Mouse (Mus musculus) ES-E14 (cell line): ENCODE results near the gene Smyd5. TPM values are rescaled to one million over a fixed set of nuclear protein-coding genes. Genes with fewer than 3 reads are reported as not detected.
A peak's percentile ranks its signal among the peaks of the same experiment; 100 is the strongest.

Experiments used
- DNase-seq: peaks from one replicate; pipeline ENCODE4 v3.0.0-alpha.2; 2013; ENCODE audit warnings: low read depth, low spot score
- H3K27ac ChIP-seq: 2 replicates; pipeline ENCODE4 v1.5.1; 2012; ENCODE audit warnings: low read depth, mild to moderate bottlenecking, low read length, moderate library complexity, mixed read lengths; ENCODE audit not compliant: poor library complexity, insufficient read depth, severe bottlenecking
- H3K36me3 ChIP-seq: 2 replicates; pipeline ENCODE4 v1.6.1; 2012; ENCODE audit warnings: mild to moderate bottlenecking, low read length, moderate library complexity, mixed read lengths; ENCODE audit not compliant: control insufficient read depth, poor library complexity, insufficient read depth, severe bottlenecking
- H3K4me1 ChIP-seq, 2 experiments: fragments of 150-350 bp in 1 of 2; sonication (generic) in 1 of 2; 2 replicates each; pipeline ENCODE4 v1.6.1; 2012; ENCODE audit warnings: low read length in 2 of 2, mild to moderate bottlenecking in 1 of 2, mixed read lengths in 1 of 2; ENCODE audit not compliant: control insufficient read depth in 2 of 2, insufficient read depth in 2 of 2, poor library complexity in 1 of 2
- H3K4me3 ChIP-seq, 2 experiments: fragments of 150-350 bp in 1 of 2; sonication (generic) in 1 of 2; 2 replicates each; pipeline ENCODE4 v1.5.1; 2012; ENCODE audit warnings: low read length in 2 of 2, low read depth in 1 of 2, mild to moderate bottlenecking in 1 of 2, mixed read lengths in 1 of 2; ENCODE audit not compliant: insufficient read depth in 1 of 2, poor library complexity in 1 of 2, severe bottlenecking in 1 of 2
- H3K9ac ChIP-seq: 2 replicates; pipeline ENCODE4 v1.6.1; 2012; ENCODE audit warnings: low read depth, mild to moderate bottlenecking, low read length, mixed read lengths; ENCODE audit not compliant: poor library complexity, insufficient read depth, severe bottlenecking
- H3K9me3 ChIP-seq: fragments of 150-350 bp; sonication (generic); 2 replicates; pipeline ENCODE4 v1.6.1; 2012; ENCODE audit warnings: low read depth, mild to moderate bottlenecking, low read length; ENCODE audit not compliant: control insufficient read depth, insufficient read depth
- CHD2 ChIP-seq: IDR thresholded peaks from 2 replicates; pipeline ENCODE4 v1.6.1; 2014; ENCODE audit warnings: mild to moderate bottlenecking, low read depth, low read length, inconsistent platforms
- HCFC1 ChIP-seq: IDR thresholded peaks from 2 replicates; pipeline ENCODE4 v1.6.1; 2012; ENCODE audit warnings: low read length, inconsistent platforms, borderline replicate concordance; ENCODE audit not compliant: insufficient read depth
- MAFK ChIP-seq: IDR thresholded peaks from 2 replicates; pipeline ENCODE4 v1.6.1; 2014; ENCODE audit warnings: mild to moderate bottlenecking, low read depth, low read length, inconsistent platforms; ENCODE audit not compliant: insufficient read depth
- ZC3H11A ChIP-seq: IDR thresholded peaks from 2 replicates; pipeline ENCODE4 v1.6.1; 2012; ENCODE audit warnings: low read depth, mild to moderate bottlenecking, inconsistent platforms, low read length, borderline replicate concordance
- ZNF384 ChIP-seq: IDR thresholded peaks from 2 replicates; pipeline ENCODE4 v1.6.1; 2012; ENCODE audit warnings: low read depth, low read length, inconsistent platforms
- in situ Hi-C, 2 experiments: fragments of 600-800 bp; cut with MboI; formaldehyde crosslinking; loops; one replicate each; pipeline ENCODE4 v1.15.1; 2025; ENCODE audit warnings: low sequenced_read_pairs in 2 of 2, inconsistent platforms in 1 of 2; ENCODE audit not compliant: unreplicated experiment in 2 of 2
- total RNA-seq: library from RNA; depleted of rRNA; stranded (reverse); fragments of 300-350 nt; gene quantifications from 2 replicates; pipeline ENCODE4 v1.2.3, GENCODE M21; 2012

The Smyd5 gene
- total RNA-seq, 1 experiment: 94.1 TPM

GRCm38 (mm10) chr6:85450697-85451663, 19.2 kb downstream of the Smyd5 start, which contains the start of gene Cct7:
TSS of gene Cct7 (plus strand) at chr6:85451514.
- Histone ChIP-seq H3K27ac (peak within 1 kb of the TSS; percentile 87), H3K9ac (peak within 1 kb of the TSS; percentile 99), H3K36me3 (peaks cover 15% of the 10 kb centered on the region), H3K9me3 (no peaks in the 10 kb centered on the region), H3K4me3 (peak within 1 kb of the TSS; percentile 88 to 95), H3K4me1 (peaks cover 2 to 5% of the 10 kb centered on the region in 2 experiments; a peak in 2 of 4 replicates)
- peak; percentile 99 for DNase-seq
- TF ChIP-seq HCFC1 (0 out of 2 replicates have a peak, but pooled peaks have one; percentile 60), ZC3H11A (no peak), CHD2 (peak; percentile 90), MAFK (no peak), ZNF384 (no peak)
- in situ Hi-C loops: no loop called here

- H3K9me3 ChIP-seq: no peaks in the 10 kb centered on the region
- peak; percentile 91 for DNase-seq
- H3K4me3 ChIP-seq: peak within 1 kb of the TSS; percentile 88 to 95
- in situ Hi-C loops: no loop called here
- peak within 1 kb of the TSS; percentile 99 for H3K9ac ChIP-seq
- peak within 1 kb of the TSS; percentile 87 for H3K27ac ChIP-seq
- TF ChIP-seq ZC3H11A: no peak
- no peak for TF ChIP-seq ZNF384
- peak; percentile 83 for TF ChIP-seq HCFC1
- H3K4me1 ChIP-seq: peaks cover 2 to 5% of the 10 kb centered on the region in 2 experiments; a peak in 2 of 4 replicates
- H3K36me3 ChIP-seq: peaks cover 7% of the 10 kb centered on the region; the same call in 1 of the 2 replicates
Observed at GRCm38 (mm10) chr6:85451664-85452410, 20.0 kb downstream of the Smyd5 start, which contains the start of gene Pradc1. TSS of gene Pradc1 (minus strand) at chr6:85451970.

GRCm38 (mm10) chr6:85452411-85452665, 20.5 kb downstream of the Smyd5 start:
- Histone ChIP-seq H3K27ac (peak overlapping the region; percentile 87), H3K4me1 (peaks cover 2 to 5% of the 10 kb centered on the region in 2 experiments; a peak in 2 of 4 replicates), H3K9ac (peak overlapping the region; percentile 99), H3K4me3 (peak overlapping the region; percentile 88 to 95), H3K36me3 (peaks cover 5% of the 10 kb centered on the region; the same call in 1 of the 2 replicates), H3K9me3 (no peaks in the 10 kb centered on the region)
- in situ Hi-C loops: no loop called here
- no peak for DNase-seq
- no peak for TF ChIP-seq HCFC1
- no peak for TF ChIP-seq ZNF384
- TF ChIP-seq MAFK: no peak

DNA sequence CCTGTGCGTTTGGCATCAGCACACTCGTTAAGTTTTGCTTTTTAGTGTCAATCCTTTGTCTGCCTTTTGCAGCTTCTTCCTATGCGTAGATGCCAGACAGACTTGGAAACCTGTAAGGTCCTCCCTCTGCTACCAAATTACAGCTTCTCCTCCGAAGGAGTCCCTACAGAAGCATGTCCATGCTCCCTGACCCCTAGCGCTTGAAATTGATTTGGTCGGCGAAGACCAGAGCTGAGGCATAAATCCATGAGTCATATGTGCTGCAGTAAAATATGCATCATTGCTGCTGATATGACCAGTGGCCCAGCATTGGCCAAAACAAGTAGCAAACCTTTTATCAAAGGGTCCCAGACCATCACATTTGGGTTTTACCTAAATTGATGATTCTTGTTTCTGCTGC, 21.0 kb downstream of the Smyd5 start:
- DNase-seq: no peak
- H3K27ac ChIP-seq: no peak overlapping the region
- TF ChIP-seq ZNF384 (no peak), CHD2 (no peak), ZC3H11A (no peak), MAFK (no peak), HCFC1 (no peak)
- H3K36me3 ChIP-seq: peaks cover 5% of the 10 kb centered on the region; the same call in 1 of the 2 replicates
- H3K9ac ChIP-seq: peak overlapping the region; percentile 99
- in situ Hi-C loops: no loop called here
- peak overlapping the region; percentile 88 to 95 for H3K4me3 ChIP-seq
- H3K4me1 ChIP-seq: peaks cover 2 to 5% of the 10 kb centered on the region in 2 experiments; a peak in 2 of 4 replicates
- no peaks in the 10 kb centered on the region for H3K9me3 ChIP-seq
